Mouse (Mus musculus) adrenal gland (tissue): ENCODE measurements around the gene Ska2.

Source experiments
- intact Hi-C: fragments of 180-260 bp; cut with DNase I; formaldehyde crosslinking; loops from one replicate; pipeline ENCODE4 v1.15.1; 2025
- long read RNA-seq, 2 experiments: library from polyadenylated mRNA; unstranded; transcript quantifications; one replicate each; pipeline ENCODE4 v2.0.0; 2020; ENCODE audit warnings: borderline replicate concordance in 1 of 2; ENCODE audit not compliant: insufficient replicate concordance in 1 of 2

The Ska2 gene
- long read RNA-seq, experiment 1, partial matches to known transcripts: 0 of 1 reads
- long read RNA-seq, experiment 1, other reads (novel, unspliced or antisense): 0 of 1 reads
- long read RNA-seq, experiment 2, partial matches to known transcripts: 0 of 1 reads
- long read RNA-seq, experiment 2, other reads (novel, unspliced or antisense): 0 of 1 reads

GRCm38 (mm10) chr11:87108755-87109518 lies at the start of gene Ska2:
Ska2 (plus strand) TSS chr11:87109234.
- intact Hi-C loops: no loop called here

DNA sequence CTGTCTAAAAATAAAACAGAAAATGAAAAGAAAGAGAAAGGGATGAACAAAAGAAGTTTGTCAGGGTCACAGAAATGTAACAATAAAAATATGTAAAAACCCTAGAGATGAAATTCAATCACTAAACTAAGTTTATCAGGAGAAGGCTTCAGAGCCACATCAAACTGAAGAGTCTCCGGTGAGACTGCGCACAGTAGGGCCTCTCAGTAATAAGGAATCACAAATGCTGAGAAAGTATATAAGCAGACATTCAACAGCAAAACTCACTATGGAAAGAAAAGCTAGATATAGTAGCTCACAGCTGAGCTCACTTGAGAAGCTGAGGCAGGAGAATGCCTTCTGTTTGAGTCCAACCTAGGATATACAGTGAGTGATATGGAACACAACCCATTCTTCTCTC lies 48.6 kb upstream of the Ska2 start:
- intact Hi-C loops: no loop called here

DNA sequence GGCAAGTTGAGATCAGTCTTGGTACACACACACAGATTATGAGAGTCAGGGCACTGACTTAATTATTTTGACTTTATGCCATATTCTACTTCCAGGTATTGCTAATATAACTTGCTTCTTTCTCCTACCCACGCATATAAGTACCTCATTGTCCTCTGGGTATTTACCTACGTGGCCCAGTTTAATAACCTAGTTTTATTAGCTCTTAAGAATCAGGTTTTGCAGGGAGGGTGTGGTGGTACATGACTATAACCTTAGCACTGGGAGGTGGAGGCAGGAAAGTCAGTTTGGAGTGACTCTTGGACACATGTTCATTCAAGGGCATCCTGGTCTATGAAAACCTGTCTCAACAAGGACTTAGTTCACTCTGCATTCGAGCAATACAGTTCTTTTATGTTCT lies 46.9 kb upstream of the Ska2 start:
- intact Hi-C loops: no loop called here

GRCm38 (mm10) chr11:87073343-87073865 lies 35.6 kb upstream of the Ska2 start:
- intact Hi-C loops: no loop called here

DNA sequence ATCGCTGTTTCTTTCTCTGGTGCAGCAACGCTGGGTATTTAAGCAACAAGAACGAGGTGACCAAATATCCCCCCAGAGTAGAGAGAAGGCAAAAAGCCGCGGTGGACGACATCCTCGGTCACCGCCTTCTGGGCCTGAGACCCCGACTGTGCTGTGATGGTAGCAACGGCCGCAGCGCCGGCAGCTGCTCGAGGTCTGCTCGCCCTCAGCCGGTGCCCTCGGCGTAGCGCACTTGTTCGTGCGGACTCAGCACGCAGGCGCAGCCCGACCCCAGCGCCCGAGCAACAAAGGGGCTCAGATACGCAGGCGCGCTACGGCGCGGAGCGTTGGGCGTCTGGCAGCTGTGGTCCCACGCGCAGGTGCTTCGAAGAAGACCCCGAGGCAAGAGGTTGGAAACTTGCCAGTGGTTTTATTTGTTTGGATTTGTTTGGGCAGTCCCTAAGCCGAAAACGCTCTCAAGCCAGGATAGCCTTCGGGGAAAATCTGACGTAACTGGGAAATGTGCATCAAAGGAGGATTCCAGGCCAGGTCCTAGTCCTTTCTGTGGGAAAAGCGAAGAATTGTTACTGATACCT lies 35.1 kb upstream of the Ska2 start, which contains the start of gene Gdpd1:
TSS of gene Gdpd1 (minus strand) at position 197 of the 575 bp plus-strand sequence.
- intact Hi-C loops: no loop called here

DNA sequence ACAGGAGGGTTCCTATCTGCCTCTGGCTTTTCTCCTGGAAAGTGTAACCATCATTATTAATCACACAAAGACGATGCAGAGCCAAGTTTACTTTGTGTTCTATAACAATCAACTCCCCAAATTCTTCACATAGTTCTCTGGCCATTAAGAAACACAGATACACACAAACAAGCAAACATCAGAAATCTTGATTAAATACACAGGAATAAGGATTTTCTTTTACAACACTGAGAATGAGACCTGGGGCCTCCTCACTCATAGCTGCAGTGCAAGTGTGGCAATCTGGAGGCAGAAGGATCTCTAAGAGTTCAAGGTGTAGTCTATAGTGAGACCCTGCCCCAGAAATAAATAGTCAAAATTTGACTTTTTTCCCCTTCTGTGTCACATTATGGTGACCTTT lies 25.3 kb upstream of the Ska2 start:
- intact Hi-C loops: loop anchor here (10.0 kb wide), 1 partner anchor 179 kb away; no protein-coding TSS in a partner anchor

GRCm38 (mm10) chr11:87085461-87085860 lies 23.6 kb upstream of the Ska2 start:
- intact Hi-C loops: loop anchor here (10.0 kb wide), 1 partner anchor 181 kb away; no protein-coding TSS in a partner anchor

GRCm38 (mm10) chr11:87086290-87086984 lies 22.6 kb upstream of the Ska2 start, which contains the start of gene Smg8:
Smg8 (minus strand) TSS chr11:87086774.
- intact Hi-C loops: loop anchor here (10.0 kb wide), 1 partner anchor 182 kb away; no protein-coding TSS in a partner anchor

- intact Hi-C loops: loop anchor here (10.0 kb wide), 1 partner anchor 182 kb away; no protein-coding TSS in a partner anchor
Observed at GRCm38 (mm10) chr11:87087142-87087541, 21.9 kb upstream of the Ska2 start.

DNA sequence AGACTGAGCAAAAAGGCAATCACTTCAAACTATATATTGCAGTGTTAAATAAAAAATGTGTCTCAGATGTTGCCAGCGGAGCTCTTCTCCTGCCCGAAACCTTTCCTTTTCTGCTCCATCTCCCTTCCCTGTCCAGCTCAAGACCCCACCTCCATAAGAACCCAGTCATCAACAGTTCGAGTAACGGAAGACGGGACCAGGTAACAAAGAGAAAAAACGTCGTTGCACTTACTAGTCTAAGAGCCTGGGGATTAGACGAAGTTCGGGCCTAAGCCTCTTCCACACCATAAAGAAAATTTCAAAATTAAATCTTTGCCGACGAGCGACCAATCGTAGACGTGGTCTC lies 652 bp upstream of the Ska2 start, which contains the start of gene Prr11:
TSS of gene Prr11 (minus strand) at position 300 of the 346 bp plus-strand sequence.
- intact Hi-C loops: no loop called here

- intact Hi-C loops: no loop called here
Observed at GRCm38 (mm10) chr11:87109519-87110171, 611 bp downstream of the Ska2 start.

DNA sequence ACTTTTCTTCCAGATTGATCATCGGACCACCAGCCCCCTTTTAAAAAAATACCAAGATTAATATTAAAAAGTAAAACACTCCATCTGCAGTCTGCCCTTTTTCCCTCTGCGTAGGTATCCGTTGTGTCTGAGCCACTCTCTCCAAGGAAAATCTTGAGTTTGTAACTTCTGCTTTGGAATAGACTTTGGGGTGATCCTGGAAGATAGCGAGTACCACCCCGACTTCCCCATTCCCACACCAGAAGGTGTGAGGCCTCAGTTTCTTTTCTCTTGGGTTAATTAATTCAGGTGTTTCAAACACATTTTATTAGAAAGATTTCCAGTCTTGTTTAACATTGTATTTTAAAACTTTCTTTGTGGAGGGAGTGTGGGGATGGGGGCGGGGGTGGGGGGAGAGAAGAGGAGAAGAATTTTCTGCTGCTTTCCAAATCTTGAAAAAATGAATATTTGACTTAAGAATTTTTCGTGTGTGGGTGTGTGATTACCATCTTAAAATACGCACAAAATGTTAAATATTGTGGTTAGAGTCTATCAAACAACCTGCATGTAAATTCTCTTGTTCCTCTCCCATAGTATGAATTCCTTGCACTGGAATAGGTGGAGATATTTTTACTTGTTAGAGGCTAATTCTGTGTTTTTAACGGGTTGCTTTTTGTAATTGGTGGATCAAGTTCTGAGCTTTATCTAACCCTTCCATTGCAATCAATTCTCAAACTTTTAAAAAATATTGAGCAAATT lies 1.3 kb downstream of the Ska2 start:
- intact Hi-C loops: no loop called here

- intact Hi-C loops: no loop called here
Observed at GRCm38 (mm10) chr11:87121864-87122263, 12.8 kb downstream of the Ska2 start.

DNA sequence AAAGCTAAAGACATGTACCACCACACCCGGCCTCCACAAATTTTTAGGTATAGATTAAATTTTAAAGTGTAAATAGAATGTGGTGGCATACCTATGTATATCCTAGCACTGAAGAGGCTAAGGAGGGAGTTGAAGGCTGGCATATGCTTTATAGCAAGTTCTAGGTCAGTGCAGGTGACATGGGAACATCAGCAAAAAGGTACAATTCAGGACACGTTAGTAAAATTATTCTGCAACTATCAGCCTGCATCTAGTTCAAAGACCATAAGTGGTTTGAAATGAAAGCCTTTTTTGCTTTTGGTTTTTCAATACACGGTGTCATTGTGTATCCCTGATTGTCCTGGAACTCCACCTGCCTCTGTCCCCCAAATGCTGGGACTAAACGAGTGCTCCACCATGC lies 16.5 kb downstream of the Ska2 start:
- intact Hi-C loops: no loop called here

DNA sequence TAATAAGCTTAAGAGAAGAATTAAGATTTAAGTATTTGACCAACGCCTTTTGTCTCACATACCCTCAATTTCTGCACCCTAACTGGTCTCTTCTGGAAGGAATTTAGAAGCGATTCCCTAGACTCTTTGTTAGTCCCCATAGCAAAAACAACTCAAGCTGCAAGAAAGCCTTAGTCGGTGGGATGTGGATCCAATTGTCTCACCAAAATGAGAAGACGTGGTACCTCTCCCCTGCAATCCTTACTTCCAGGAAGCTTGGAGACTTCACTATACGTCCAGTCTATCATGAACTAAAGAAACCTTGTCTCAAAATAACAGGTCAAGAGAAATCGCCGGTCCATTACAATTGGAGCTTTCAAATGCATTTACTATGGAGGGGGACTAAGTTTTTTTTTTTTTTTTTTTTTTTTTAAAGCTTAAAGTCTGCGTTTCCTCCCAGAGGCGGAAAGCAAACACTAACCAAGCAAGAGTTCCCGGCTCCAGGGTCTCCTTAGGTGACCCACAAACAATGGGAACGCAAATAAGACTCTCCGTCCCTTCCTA lies 17.3 kb downstream of the Ska2 start:
- intact Hi-C loops: no loop called here

GRCm38 (mm10) chr11:87126824-87127816 lies 18.1 kb downstream of the Ska2 start, which contains the start of gene Trim37:
Trim37 (plus strand) TSS chr11:87127077.
- intact Hi-C loops: no loop called here

DNA sequence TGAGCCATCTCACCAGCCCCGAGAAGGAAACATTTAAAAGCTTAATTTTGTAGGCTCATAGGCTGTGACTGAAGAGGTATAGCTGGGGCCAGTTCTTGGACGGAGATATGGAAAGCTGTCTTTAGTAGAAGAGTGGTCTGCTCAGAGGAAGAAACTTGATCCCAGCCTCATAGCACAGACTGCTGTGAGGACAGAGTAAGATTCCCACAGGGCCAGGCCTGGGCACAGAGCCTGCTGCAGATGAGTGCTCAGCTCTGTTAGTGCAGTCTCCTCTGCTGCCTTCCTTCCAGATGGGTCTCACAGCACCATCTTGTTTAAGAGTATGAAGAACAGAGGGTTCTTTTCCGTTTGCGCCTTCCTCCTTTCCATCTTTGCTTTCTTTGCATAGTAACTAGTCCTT lies 27.2 kb downstream of the Ska2 start:
- intact Hi-C loops: no loop called here

DNA sequence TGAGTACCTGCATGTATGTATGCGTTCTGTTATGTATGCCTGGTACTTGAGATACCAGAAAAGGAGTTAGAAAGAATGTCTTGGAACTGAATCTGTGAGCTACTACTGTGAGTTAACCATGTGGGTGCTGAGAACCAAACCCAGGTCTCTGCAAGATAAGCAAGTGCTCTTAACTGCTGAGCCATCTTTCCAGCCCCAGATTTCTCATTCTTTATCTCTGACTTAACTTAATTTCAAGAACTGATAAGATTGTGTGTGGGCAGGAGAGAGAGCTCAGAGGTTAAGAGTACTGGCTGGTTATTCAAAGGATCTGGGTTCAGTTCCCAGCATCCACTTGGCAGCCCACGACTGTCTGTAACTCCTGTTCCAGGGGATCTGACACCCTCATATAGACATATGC lies 49.0 kb downstream of the Ska2 start:
- intact Hi-C loops: no loop called here

DNA sequence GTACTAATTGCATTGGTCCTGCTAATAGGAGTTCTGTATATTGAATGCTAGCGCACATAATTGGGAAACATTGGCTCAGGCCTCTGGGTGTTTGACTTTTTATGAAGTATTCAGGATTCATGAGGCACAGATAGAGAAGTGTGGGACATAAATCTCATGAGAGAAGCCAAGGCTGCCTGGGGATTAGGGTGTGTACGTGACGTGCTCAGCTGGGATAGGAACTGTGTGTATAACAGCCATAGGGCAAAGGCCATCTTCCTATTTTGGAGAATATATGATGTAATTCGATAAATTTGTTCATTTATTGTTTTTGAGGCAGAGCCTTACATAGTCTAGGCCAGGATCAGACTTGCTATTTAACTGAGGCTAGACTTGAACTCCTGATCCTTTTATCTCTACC lies 53.7 kb downstream of the Ska2 start:
- intact Hi-C loops: no loop called here
